Mouse (Mus musculus): ENCODE data around the gene Zfp628. TPM values are rescaled to one million over a fixed set of nuclear protein-coding genes. Genes with fewer than 3 reads are reported as not detected.
"Not testable (repeated sequence)": the region's sequence is repeated elsewhere in the genome, so short reads cannot be mapped to it uniquely, and the experiment has no call there.

Gene Zfp628
- polyA plus RNA-seq (2015; fragmentation: Nextera tagmentation; extraction: Ambion mirVana): 3.3 TPM in 2 replicates

GRCm38 (mm10) chr7:4915007-4915665, at the start of gene Zfp628:
Zfp628 (plus strand) TSS chr7:4915217.
- Histone ChIP-seq H3K4me1 (peaks cover 19% of the 10 kb centered on the region), H3K9me3 (no peaks in the 10 kb centered on the region), H3K4me2 (peak within 1 kb of the TSS; percentile 73), H3K9ac (peak within 1 kb of the TSS; percentile 86), H3K27me3 (replicated peaks) (no peaks in the 10 kb centered on the region), H3K36me3 (peaks cover 19% of the 10 kb centered on the region), H3K27ac (peak within 1 kb of the TSS; percentile 94), H3K4me3 (replicated peaks) (peak within 1 kb of the TSS; percentile 72)
- WGBS: 0% methylated on average over 49 of the region's 56 CpGs
- peak; percentile 91 for ATAC-seq (ENCODE audit: insufficient read depth, low FRiP score, low read depth)

- Histone ChIP-seq H3K9ac (peak overlapping the region; percentile 24; the same call in 1 of the 2 replicates), H3K27ac (peak overlapping the region; percentile 76), H3K27me3 (replicated peaks) (no peaks in the 10 kb centered on the region), H3K36me3 (no peaks in the 10 kb centered on the region), H3K4me2 (peak overlapping the region; percentile 61), H3K9me3 (no peaks in the 10 kb centered on the region), H3K4me3 (replicated peaks) (peak overlapping the region; percentile 51), H3K4me1 (peaks cover 6% of the 10 kb centered on the region; the same call in 1 of the 2 replicates)
- WGBS: 6% methylated on average over 40 of the region's 40 CpGs
- ATAC-seq (ENCODE audit: insufficient read depth, low FRiP score, low read depth): peak; percentile 100
Measured at GRCm38 (mm10) chr7:4865579-4866493, 49.2 kb upstream of the Zfp628 start.

- Histone ChIP-seq H3K4me2 (peak overlapping the region; percentile 54), H3K9ac (peak overlapping the region; percentile 24; the same call in 1 of the 2 replicates), H3K9me3 (no peaks in the 10 kb centered on the region), H3K4me3 (replicated peaks) (peak overlapping the region; percentile 51), H3K36me3 (no peaks in the 10 kb centered on the region), H3K27me3 (replicated peaks) (no peaks in the 10 kb centered on the region), H3K27ac (peak overlapping the region; percentile 76), H3K4me1 (peaks cover 6% of the 10 kb centered on the region; the same call in 1 of the 2 replicates)
- ATAC-seq (ENCODE audit: insufficient read depth, low FRiP score, low read depth): no peak
- WGBS: 27% methylated on average over 10 of the region's 10 CpGs
Measured at GRCm38 (mm10) chr7:4866631-4867180, 48.3 kb upstream of the Zfp628 start.

DNA sequence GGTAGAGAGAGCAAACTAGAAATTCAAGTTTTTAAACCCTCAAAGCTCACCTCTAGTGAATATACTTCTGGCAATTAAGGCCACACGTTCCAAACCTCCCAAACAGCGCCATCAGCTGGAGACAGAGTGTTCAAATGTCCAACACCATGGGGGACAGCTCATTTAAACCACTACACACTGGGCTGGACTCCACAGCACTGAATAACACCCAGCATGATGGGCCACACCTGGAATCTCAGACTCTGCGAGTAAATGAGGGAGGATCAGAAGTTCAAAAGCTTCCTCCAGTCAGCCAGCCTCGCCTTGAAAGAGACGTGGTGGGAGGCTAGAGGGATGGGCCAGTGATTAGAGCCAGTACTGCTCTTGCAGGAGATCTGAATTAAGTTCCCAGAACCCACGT, 44.9 kb upstream of the Zfp628 start, which contains the start of gene Isoc2b:
TSS of gene Isoc2b (minus strand) at position 126 of the 400 bp plus-strand sequence.
- Histone ChIP-seq H3K36me3 (no peaks in the 10 kb centered on the region), H3K4me3 (replicated peaks) (no peak within 1 kb of the TSS), H3K27me3 (replicated peaks) (no peaks in the 10 kb centered on the region), H3K9ac (no peak within 1 kb of the TSS), H3K27ac (no peak within 1 kb of the TSS), H3K9me3 (no peaks in the 10 kb centered on the region), H3K4me2 (no peak within 1 kb of the TSS), H3K4me1 (peaks cover 4% of the 10 kb centered on the region; the same call in 1 of the 2 replicates)
- no peak for ATAC-seq (ENCODE audit: insufficient read depth, low FRiP score, low read depth)
- 40% methylated on average over 6 of the region's 6 CpGs for WGBS

DNA sequence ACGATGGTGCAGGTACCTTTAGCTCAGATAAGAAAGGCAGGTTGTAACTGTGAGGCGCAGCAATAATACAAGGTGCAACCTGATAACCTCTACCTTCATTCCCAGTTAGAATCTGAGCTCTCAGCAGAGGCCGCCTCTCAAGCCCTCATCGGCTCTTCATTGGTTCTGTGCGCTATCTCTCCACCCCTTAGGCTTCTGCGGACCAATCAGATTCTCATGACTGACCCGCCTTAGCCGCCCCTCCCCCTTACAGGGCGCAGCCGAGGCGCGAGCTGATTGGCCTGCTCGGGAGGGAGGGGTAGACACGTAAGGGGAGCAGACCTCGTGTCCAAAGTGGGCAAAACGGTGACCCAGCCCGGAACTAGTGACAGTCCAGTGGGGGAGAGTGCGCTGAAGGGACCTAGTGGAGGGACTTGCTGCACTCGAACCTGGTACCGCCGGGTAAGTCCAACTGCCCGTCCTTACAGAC, 38.2 kb upstream of the Zfp628 start, which contains the start of gene Isoc2a:
TSS of gene Isoc2a (plus strand) at position 401 of the 469 bp plus-strand sequence.
- Histone ChIP-seq H3K9me3 (no peaks in the 10 kb centered on the region), H3K4me3 (replicated peaks) (peak within 1 kb of the TSS; percentile 62), H3K36me3 (no peaks in the 10 kb centered on the region), H3K9ac (peak within 1 kb of the TSS; percentile 50), H3K27ac (peak within 1 kb of the TSS; percentile 68), H3K27me3 (replicated peaks) (no peaks in the 10 kb centered on the region), H3K4me2 (peak within 1 kb of the TSS; percentile 74), H3K4me1 (0 out of 2 replicates have a peak, but pooled peaks cover 6% of the 10 kb centered on the region)
- ATAC-seq (ENCODE audit: insufficient read depth, low FRiP score, low read depth): peak; percentile 100
- WGBS: under 1% methylated on average over 21 of the region's 22 CpGs

- ATAC-seq (ENCODE audit: insufficient read depth, low FRiP score, low read depth): peak; percentile 9; the same call in 1 of the 2 replicates
- peak overlapping the region; percentile 61 for H3K27ac ChIP-seq
Measured at GRCm38 (mm10) chr7:4877226-4877625, 37.8 kb upstream of the Zfp628 start.

DNA sequence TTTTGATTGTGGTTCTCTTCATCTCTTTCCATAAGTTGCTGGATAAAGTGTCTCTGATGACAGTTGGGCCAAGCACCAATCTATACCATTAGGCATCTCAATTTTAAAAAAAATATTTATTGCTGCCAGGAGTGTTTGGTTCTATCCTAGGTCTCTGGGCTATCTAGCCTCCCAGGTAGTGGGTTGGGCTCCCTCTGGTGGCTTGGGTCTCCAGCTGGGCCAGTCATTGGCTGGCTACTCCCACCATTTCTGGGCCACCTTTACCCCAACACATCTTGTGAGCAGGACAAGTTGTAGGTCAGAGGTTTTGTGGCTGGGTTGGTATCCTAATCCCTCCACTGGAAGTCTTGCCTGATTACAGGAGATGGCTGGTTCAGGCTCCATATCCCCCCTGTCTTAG, 36.8 kb upstream of the Zfp628 start:
- Histone ChIP-seq H3K27ac (no peak overlapping the region), H3K4me2 (peak overlapping the region; percentile 74), H3K4me3 (replicated peaks) (no peak overlapping the region), H3K9ac (no peak overlapping the region), H3K27me3 (replicated peaks) (no peaks in the 10 kb centered on the region), H3K4me1 (0 out of 2 replicates have a peak, but pooled peaks cover 6% of the 10 kb centered on the region), H3K36me3 (peaks cover 3% of the 10 kb centered on the region; the same call in 1 of the 2 replicates), H3K9me3 (no peaks in the 10 kb centered on the region)
- ATAC-seq (ENCODE audit: insufficient read depth, low FRiP score, low read depth): no peak

More at GRCm38 (mm10) chr7:4877226-4877625, 37.8 kb upstream of the Zfp628 start:
- peak overlapping the region; percentile 74 for H3K4me2 ChIP-seq
- no peaks in the 10 kb centered on the region for H3K27me3 ChIP-seq (replicated peaks)
- H3K9ac ChIP-seq: peak overlapping the region; percentile 50
- 0 out of 2 replicates have a peak, but pooled peaks cover 6% of the 10 kb centered on the region for H3K4me1 ChIP-seq
- H3K36me3 ChIP-seq: peaks cover 3% of the 10 kb centered on the region; the same call in 1 of the 2 replicates
- no peaks in the 10 kb centered on the region for H3K9me3 ChIP-seq
- whole genome bisulfite sequencing: 6% methylated on average over 11 of the region's 11 CpGs
- peak overlapping the region; percentile 62 for H3K4me3 ChIP-seq (replicated peaks)

GRCm38 (mm10) chr7:4879036-4879435, 36.0 kb upstream of the Zfp628 start:
- 84% methylated on average over 1 of the region's 1 CpGs for WGBS
- not testable (repeated sequence) for H3K4me1 ChIP-seq; H3K4me3 ChIP-seq (replicated peaks); H3K36me3 ChIP-seq; H3K27ac ChIP-seq; H3K9me3 ChIP-seq; H3K4me2 ChIP-seq; H3K27me3 ChIP-seq (replicated peaks); H3K9ac ChIP-seq; ATAC-seq (ENCODE audit: insufficient read depth, low FRiP score, low read depth)

GRCm38 (mm10) chr7:4886680-4887079, 28.3 kb upstream of the Zfp628 start:
- H3K4me1 ChIP-seq: no peaks in the 10 kb centered on the region
- ATAC-seq (ENCODE audit: insufficient read depth, low FRiP score, low read depth): no peak
- H3K27me3 ChIP-seq (replicated peaks): no peaks in the 10 kb centered on the region
- no peak overlapping the region for H3K4me2 ChIP-seq
- no peak overlapping the region for H3K4me3 ChIP-seq (replicated peaks)
- H3K9ac ChIP-seq: no peak overlapping the region
- peaks cover 3% of the 10 kb centered on the region; the same call in 1 of the 2 replicates for H3K36me3 ChIP-seq
- no peaks in the 10 kb centered on the region for H3K9me3 ChIP-seq
- H3K27ac ChIP-seq: no peak overlapping the region
- WGBS: 37% methylated on average over 4 of the region's 4 CpGs

DNA sequence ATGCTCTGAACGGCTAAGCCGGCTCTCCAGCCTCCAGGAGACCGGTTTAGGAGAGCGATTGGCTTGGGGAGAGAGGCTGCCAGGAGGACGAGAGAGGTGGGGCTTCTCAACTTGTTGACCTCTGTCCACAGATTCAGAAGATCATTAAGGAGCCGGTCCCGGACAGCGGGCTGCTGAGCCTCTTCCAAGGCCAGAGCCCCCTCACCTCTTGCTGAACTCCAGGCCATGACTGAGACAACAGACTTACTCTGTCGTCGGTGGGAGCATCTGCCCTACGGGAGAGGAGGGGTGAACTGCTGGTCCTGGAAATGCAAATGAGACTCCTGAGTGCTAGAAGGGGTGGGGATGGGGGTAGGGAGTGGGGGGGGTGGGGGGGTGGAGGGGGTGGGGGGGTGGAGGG, 19.8 kb upstream of the Zfp628 start:
- Histone ChIP-seq H3K4me2 (no peak overlapping the region), H3K9ac (no peak overlapping the region), H3K9me3 (no peaks in the 10 kb centered on the region), H3K27ac (no peak overlapping the region), H3K36me3 (no peaks in the 10 kb centered on the region), H3K4me3 (replicated peaks) (no peak overlapping the region), H3K27me3 (replicated peaks) (no peaks in the 10 kb centered on the region), H3K4me1 (peaks cover 5% of the 10 kb centered on the region; the same call in 1 of the 2 replicates)
- ATAC-seq (ENCODE audit: insufficient read depth, low FRiP score, low read depth): no peak
- 56% methylated on average over 11 of the region's 11 CpGs for WGBS
